Mouse (Mus musculus): ENCODE results near the gene Prrg4.
"Not testable (repeated sequence)": the region's sequence is repeated elsewhere in the genome, so short reads cannot be mapped to it uniquely, and the experiment has no call there.

The Prrg4 gene

GRCm38 (mm10) chr2:104849276-104849990 lies at the start of gene Prrg4:
Prrg4 (minus strand) TSS chr2:104849876.
- peak; percentile 78 for ATAC-seq (ENCODE audit: low TSS enrichment)

- ATAC-seq (ENCODE audit: low TSS enrichment), result peak; percentile 100
These were observed 38.3 kb upstream of the Prrg4 start for GRCm38 (mm10) chr2:104887882-104888566.

GRCm38 (mm10) chr2:104887331-104887730 lies 37.7 kb upstream of the Prrg4 start:
- not testable (repeated sequence) for ATAC-seq (ENCODE audit: low TSS enrichment)

GRCm38 (mm10) chr2:104886109-104886508 lies 36.4 kb upstream of the Prrg4 start:
- no peak for ATAC-seq (ENCODE audit: low TSS enrichment)

GRCm38 (mm10) chr2:104878794-104879193 lies 29.1 kb upstream of the Prrg4 start:
- ATAC-seq (ENCODE audit: low TSS enrichment), result no peak

GRCm38 (mm10) chr2:104869101-104869500 lies 19.4 kb upstream of the Prrg4 start:
- no peak for ATAC-seq (ENCODE audit: low TSS enrichment)

GRCm38 (mm10) chr2:104867282-104867855 lies 17.7 kb upstream of the Prrg4 start, which contains the start of gene Ccdc73:
Ccdc73 (plus strand) TSS chr2:104867805.
- no peak for ATAC-seq (ENCODE audit: low TSS enrichment)

GRCm38 (mm10) chr2:104864176-104864860 lies 14.6 kb upstream of the Prrg4 start:
- ATAC-seq (ENCODE audit: low TSS enrichment), result no peak

- no peak for ATAC-seq (ENCODE audit: low TSS enrichment)
These were observed 10.8 kb upstream of the Prrg4 start for GRCm38 (mm10) chr2:104860426-104860825.

GRCm38 (mm10) chr2:104859060-104859459 lies 9.4 kb upstream of the Prrg4 start:
- ATAC-seq (ENCODE audit: low TSS enrichment), result no peak

- not testable (repeated sequence) for ATAC-seq (ENCODE audit: low TSS enrichment)
These were observed 8.4 kb upstream of the Prrg4 start for GRCm38 (mm10) chr2:104858083-104858482.

GRCm38 (mm10) chr2:104856218-104856617 lies 6.5 kb upstream of the Prrg4 start:
- no peak for ATAC-seq (ENCODE audit: low TSS enrichment)

- ATAC-seq (ENCODE audit: low TSS enrichment), result no peak
These were observed 6.1 kb upstream of the Prrg4 start for GRCm38 (mm10) chr2:104855732-104856131.

GRCm38 (mm10) chr2:104854836-104855235 lies 5.2 kb upstream of the Prrg4 start:
- ATAC-seq (ENCODE audit: low TSS enrichment), result no peak

GRCm38 (mm10) chr2:104852546-104852945 lies 2.9 kb upstream of the Prrg4 start:
- ATAC-seq (ENCODE audit: low TSS enrichment), result no peak

GRCm38 (mm10) chr2:104851686-104852085 lies 2.0 kb upstream of the Prrg4 start:
- ATAC-seq (ENCODE audit: low TSS enrichment), result no peak

- no peak for ATAC-seq (ENCODE audit: low TSS enrichment)
These were observed 299 bp upstream of the Prrg4 start for GRCm38 (mm10) chr2:104849991-104850359.

- ATAC-seq (ENCODE audit: low TSS enrichment), result 0 out of 2 replicates have a peak, but pooled peaks have one; percentile 27
These were observed 1.2 kb downstream of the Prrg4 start for GRCm38 (mm10) chr2:104848235-104849161.

- no peak; the same call in 1 of the 2 replicates for ATAC-seq (ENCODE audit: low TSS enrichment)
These were observed 2.0 kb downstream of the Prrg4 start for GRCm38 (mm10) chr2:104847645-104848044.

- no peak for ATAC-seq (ENCODE audit: low TSS enrichment)
These were observed 2.9 kb downstream of the Prrg4 start for GRCm38 (mm10) chr2:104846638-104847414.
